Mouse (Mus musculus): ENCODE measurements around the gene Noto. TPM values are rescaled to one million over a fixed set of nuclear protein-coding genes. Genes with fewer than 3 reads are reported as not detected.

The Noto gene
- polyA plus RNA-seq, 1 experiment from 2014 or later, result not detected

DNA sequence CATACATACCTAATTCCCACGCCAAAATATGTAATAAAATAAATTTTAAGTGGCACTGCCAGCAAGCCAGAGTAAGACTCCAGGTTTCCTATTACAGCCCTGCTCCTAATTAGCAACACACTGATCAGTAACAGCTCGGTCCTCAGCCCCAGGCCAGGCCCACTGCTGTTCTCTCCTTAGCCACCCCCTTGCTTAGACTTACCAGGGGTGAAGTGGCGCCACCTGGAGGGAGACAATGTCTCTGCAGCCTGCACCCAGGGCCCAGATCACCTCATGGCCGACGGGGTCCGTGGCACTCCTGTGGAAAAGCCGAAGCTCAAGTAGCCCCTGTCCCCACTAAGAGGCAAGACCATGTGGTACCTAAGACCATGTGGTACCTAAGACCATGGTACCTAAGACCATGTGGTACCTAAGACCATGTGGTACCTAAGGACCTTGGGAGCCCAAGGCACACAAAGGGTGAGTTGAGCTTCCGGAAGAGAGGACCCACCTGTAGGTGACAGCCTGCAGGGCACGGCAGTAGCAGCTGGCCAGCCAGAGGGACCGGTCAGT is 53.8 kb downstream of the Noto start:
- Histone ChIP-seq H3K36me3 (no peaks in the 10 kb centered on the region), H3K27me3 (replicated peaks) (peaks cover 93% of the 10 kb centered on the region), H3K4me1 (no peaks in the 10 kb centered on the region), H3K27ac (replicated peaks) (no peak overlapping the region), H3K4me3 (no peak overlapping the region), H3K9ac (no peak overlapping the region), H3K4me2 (no peak overlapping the region), H3K9me3 (peaks cover 5% of the 10 kb centered on the region)
- WGBS, result 25% methylated on average over 10 of the region's 10 CpGs
- no peak for ATAC-seq (ENCODE audit: extremely low read depth, insufficient number of reproducible peaks, low FRiP score, low TSS enrichment)

GRCm38 (mm10) chr6:85478416-85478815 is 54.7 kb downstream of the Noto start:
- peaks cover 93% of the 10 kb centered on the region for H3K27me3 ChIP-seq (replicated peaks)
- no peak overlapping the region for H3K9ac ChIP-seq
- H3K27ac ChIP-seq (replicated peaks), result no peak overlapping the region
- H3K4me3 ChIP-seq, result no peak overlapping the region
- H3K9me3 ChIP-seq, result peaks cover 5% of the 10 kb centered on the region
- 34% methylated on average over 14 of the region's 14 CpGs for WGBS
- ATAC-seq (ENCODE audit: extremely low read depth, insufficient number of reproducible peaks, low FRiP score, low TSS enrichment), result no peak
- H3K4me2 ChIP-seq, result no peak overlapping the region
- no peaks in the 10 kb centered on the region for H3K36me3 ChIP-seq
- no peaks in the 10 kb centered on the region for H3K4me1 ChIP-seq

Other genes starting within 250 kb of the Noto start
- 0.11 TPM in 1 of 2 replicates, not detected in the other for gene Emx1, start 236.4 kb upstream of the Noto start, polyA plus RNA-seq (2015; fragmentation: Nextera tagmentation; extraction: Ambion mirVana)
- gene Sfxn5, start 90.5 kb upstream of the Noto start, polyA plus RNA-seq (2015; fragmentation: Nextera tagmentation; extraction: Ambion mirVana), result 3.3 and 4.6 TPM in 2 replicates
- 38.7 and 45.2 TPM in 2 replicates for gene Rab11fip5, start 49.3 kb upstream of the Noto start, polyA plus RNA-seq (2015; fragmentation: Nextera tagmentation; extraction: Ambion mirVana)
- 38.0 and 39.6 TPM in 2 replicates for gene Smyd5, start 8.1 kb downstream of the Noto start, polyA plus RNA-seq (2015; fragmentation: Nextera tagmentation; extraction: Ambion mirVana)
- 347 and 413 TPM in 2 replicates for gene Cct7, start 27.6 kb downstream of the Noto start, polyA plus RNA-seq (2015; fragmentation: Nextera tagmentation; extraction: Ambion mirVana)
- gene Pradc1, start 28.1 kb downstream of the Noto start, polyA plus RNA-seq (2015; fragmentation: Nextera tagmentation; extraction: Ambion mirVana), result 31.6 and 39.2 TPM in 2 replicates
- 0.03 and 0.05 TPM in 2 replicates for gene Fbxo41, start 79.1 kb downstream of the Noto start, polyA plus RNA-seq (2015; fragmentation: Nextera tagmentation; extraction: Ambion mirVana)
- not detected in 2 replicates for gene Egr4, start 89.7 kb downstream of the Noto start, polyA plus RNA-seq (2015; fragmentation: Nextera tagmentation; extraction: Ambion mirVana)
- 2.6 and 3.0 TPM in 2 replicates for gene Alms1, start 163.6 kb downstream of the Noto start, polyA plus RNA-seq (2015; fragmentation: Nextera tagmentation; extraction: Ambion mirVana)

Measured in heart, embryonic 13.5 days (tissue).